Mouse (Mus musculus) adipocyte (in vitro differentiated cells): Measurements from ENCODE around the gene Morn3.

Experiments
- DNase-seq: peaks from one replicate; pipeline ENCODE4 v3.0.0-alpha.2; 2016; ENCODE audit warnings: low spot score

Gene Morn3

GRCm38 (mm10) chr5:123059757-123060520 is 13.1 kb upstream of the Morn3 start:
- DNase-seq, result peak; percentile 71

GRCm38 (mm10) chr5:123058251-123059102 is 11.7 kb upstream of the Morn3 start:
- DNase-seq, result no peak

- peak; percentile 100 for DNase-seq
Measured at GRCm38 (mm10) chr5:123057366-123058250, 10.8 kb upstream of the Morn3 start.

- DNase-seq, result no peak
Measured at GRCm38 (mm10) chr5:123051736-123052135, 4.9 kb upstream of the Morn3 start.

- peak; percentile 56 for DNase-seq
Measured at GRCm38 (mm10) chr5:123050918-123051317, 4.1 kb upstream of the Morn3 start.

GRCm38 (mm10) chr5:123049271-123049670 is 2.5 kb upstream of the Morn3 start:
- no peak for DNase-seq

GRCm38 (mm10) chr5:123045561-123046295 is 1.1 kb downstream of the Morn3 start:
- peak; percentile 83 for DNase-seq

- DNase-seq, result no peak
Measured at GRCm38 (mm10) chr5:123043856-123044255, 3.0 kb downstream of the Morn3 start.

- DNase-seq, result no peak
Measured at GRCm38 (mm10) chr5:123040796-123041195, 6.0 kb downstream of the Morn3 start.

GRCm38 (mm10) chr5:123039120-123039752 is 7.6 kb downstream of the Morn3 start:
- no peak for DNase-seq

- DNase-seq, result no peak
Measured at GRCm38 (mm10) chr5:123038115-123038514, 8.7 kb downstream of the Morn3 start.

- DNase-seq, result no peak
Measured at GRCm38 (mm10) chr5:123035564-123035963, 11.3 kb downstream of the Morn3 start.

GRCm38 (mm10) chr5:123035089-123035488 is 11.7 kb downstream of the Morn3 start:
- DNase-seq, result no peak

- no peak for DNase-seq
Measured at GRCm38 (mm10) chr5:123033646-123034160, 13.1 kb downstream of the Morn3 start.

- DNase-seq, result no peak
Measured at GRCm38 (mm10) chr5:123031312-123031711, 15.5 kb downstream of the Morn3 start.

GRCm38 (mm10) chr5:123029729-123030128 is 17.1 kb downstream of the Morn3 start:
- DNase-seq, result no peak

- no peak for DNase-seq
Measured at GRCm38 (mm10) chr5:123027436-123027835, 19.4 kb downstream of the Morn3 start.

- DNase-seq, result no peak
Measured at GRCm38 (mm10) chr5:123026414-123026813, 20.4 kb downstream of the Morn3 start.

GRCm38 (mm10) chr5:123024965-123025573 is 21.7 kb downstream of the Morn3 start:
- DNase-seq, result no peak

- no peak for DNase-seq
Measured at GRCm38 (mm10) chr5:123024312-123024711, 22.5 kb downstream of the Morn3 start.
